Mouse (Mus musculus) testis, adult 2 months (tissue): ENCODE data around the gene Gm3646. TPM values are rescaled to one million over a fixed set of nuclear protein-coding genes. Genes with fewer than 3 reads are reported as not detected.

Source experiments
- H3K27ac ChIP-seq: fragments of 200-500 bp; 2 replicates; pipeline ENCODE4 v1.5.1; 2012; ENCODE audit warnings: low read depth, low read length; ENCODE audit not compliant: control insufficient read depth, insufficient read depth
- H3K27me3 ChIP-seq: fragments of 200-500 bp; 2 replicates; pipeline ENCODE4 v1.6.1; 2012; ENCODE audit warnings: mild to moderate bottlenecking, low read length, moderate library complexity; ENCODE audit not compliant: control insufficient read depth, insufficient read depth
- H3K36me3 ChIP-seq: fragments of 200-500 bp; 2 replicates; pipeline ENCODE4 v1.6.1; 2012; ENCODE audit warnings: mild to moderate bottlenecking, low read length; ENCODE audit not compliant: control insufficient read depth, insufficient read depth
- H3K4me1 ChIP-seq: fragments of 200-500 bp; 2 replicates; pipeline ENCODE4 v1.6.1; 2012; ENCODE audit warnings: low read length; ENCODE audit not compliant: control insufficient read depth, insufficient read depth
- H3K4me3 ChIP-seq: fragments of 200-500 bp; 2 replicates; pipeline ENCODE4 v1.5.1; 2012; ENCODE audit warnings: low read depth, mild to moderate bottlenecking, low read length, moderate library complexity, mixed read lengths; ENCODE audit not compliant: control insufficient read depth
- CTCF ChIP-seq: fragments of 200-500 bp; IDR thresholded peaks from 2 replicates; pipeline ENCODE4 v1.5.1; 2012; ENCODE audit warnings: low read depth, mild to moderate bottlenecking, inconsistent platforms, low read length, moderate library complexity; ENCODE audit not compliant: control insufficient read depth, insufficient read depth, insufficient replicate concordance
- POLR2A ChIP-seq: fragments of 200-500 bp; IDR thresholded peaks from 2 replicates; pipeline ENCODE4 v1.6.1; 2012; ENCODE audit warnings: low read depth, mild to moderate bottlenecking, inconsistent platforms, low read length, moderate library complexity; ENCODE audit not compliant: control insufficient read depth
- polyA plus RNA-seq: library from polyadenylated mRNA; depleted of rRNA; stranded (reverse); fragments of >200 nt; gene quantifications from 2 replicates; pipeline ENCODE4 v1.2.3, GENCODE M21; 2012

The Gm3646 gene
- polyA plus RNA-seq, 1 experiment = not detected

DNA sequence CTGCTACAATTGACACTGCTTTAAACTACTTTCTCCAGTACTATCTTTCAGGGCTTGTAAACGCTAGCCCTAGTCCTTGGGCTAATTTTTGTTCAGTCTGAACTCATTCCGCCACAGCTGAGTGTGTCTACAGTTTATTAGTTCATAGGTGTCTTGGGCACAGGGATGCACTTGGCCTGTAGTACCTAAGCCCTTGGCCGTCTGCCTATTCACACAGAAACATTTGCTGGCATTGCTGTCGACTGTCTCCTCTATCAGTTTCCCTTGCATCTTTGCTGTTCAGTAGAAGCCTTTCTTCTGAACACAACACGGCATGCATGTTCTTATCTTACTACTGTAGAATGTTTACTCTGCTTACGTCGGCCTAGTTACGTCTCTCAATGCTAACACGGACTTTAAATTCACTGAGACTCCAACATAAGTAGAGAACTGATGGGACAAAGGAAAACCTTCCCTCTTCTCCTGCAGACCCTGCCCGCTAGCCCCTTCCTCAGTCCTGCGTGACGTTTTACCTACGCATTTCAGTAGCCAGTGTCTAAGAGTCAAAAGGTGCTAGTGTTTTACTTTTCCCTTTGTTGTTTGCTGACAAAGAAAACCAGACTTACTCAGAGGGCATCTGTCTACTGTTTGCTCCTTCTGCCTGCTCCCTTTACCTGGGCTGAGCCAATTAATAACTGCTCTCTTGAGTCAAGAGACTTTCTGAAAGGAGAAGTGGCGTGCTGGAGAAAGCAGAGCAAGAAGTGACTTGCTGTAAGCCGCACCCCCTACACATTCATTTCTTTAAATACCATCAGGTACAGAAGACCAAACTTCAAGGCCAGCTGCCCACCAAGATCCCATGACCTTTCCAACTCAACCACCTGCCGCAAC is 25.8 kb downstream of the Gm3646 start:
- Histone ChIP-seq H3K36me3 (no peaks in the 10 kb centered on the region), H3K27me3 (no peaks in the 10 kb centered on the region), H3K4me3 (no peak overlapping the region), H3K27ac (no peak overlapping the region), H3K4me1 (peaks cover 3% of the 10 kb centered on the region; the same call in 1 of the 2 replicates)
- TF ChIP-seq POLR2A (no peak), CTCF (no peak)

DNA sequence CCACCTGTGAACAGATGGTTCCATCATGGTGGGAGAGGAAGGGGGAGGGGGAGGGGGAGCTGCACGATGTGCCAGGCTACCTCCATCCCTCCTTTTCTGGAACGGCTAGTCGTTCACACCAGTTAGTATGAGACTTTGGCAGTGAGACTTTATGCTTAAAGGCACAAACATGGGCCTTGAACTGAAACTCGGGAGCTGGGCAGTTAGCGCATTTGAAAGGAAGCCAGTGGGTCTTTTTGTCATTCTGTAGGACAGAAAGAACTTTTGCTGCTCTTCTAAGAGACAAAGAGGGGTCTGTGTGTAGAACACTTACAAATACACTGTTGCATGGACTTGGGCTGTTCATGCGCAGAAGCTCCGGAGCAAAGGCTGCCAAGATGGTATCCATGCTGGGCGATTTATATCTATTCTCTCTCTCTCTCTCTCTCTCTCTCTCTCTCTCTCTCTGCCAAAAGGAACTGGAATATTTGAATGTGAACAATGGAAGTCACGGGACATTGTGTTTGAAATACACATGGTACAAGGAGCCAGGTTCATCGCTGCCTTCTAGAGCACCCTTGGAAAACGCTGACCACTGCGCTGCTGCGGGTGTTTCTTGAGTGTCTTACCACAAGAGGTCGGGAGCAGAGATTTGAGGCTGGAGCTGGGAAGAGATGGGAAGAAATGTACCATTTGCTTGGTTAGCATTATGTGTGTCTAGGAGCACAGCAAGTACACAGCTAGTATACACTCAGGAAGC is 31.0 kb downstream of the Gm3646 start:
- no peaks in the 10 kb centered on the region for H3K36me3 ChIP-seq
- H3K4me3 ChIP-seq = no peak overlapping the region
- H3K4me1 ChIP-seq = peaks cover 3% of the 10 kb centered on the region; the same call in 1 of the 2 replicates
- H3K27ac ChIP-seq = peak overlapping the region; percentile 11; the same call in 1 of the 2 replicates
- TF ChIP-seq CTCF = no peak
- TF ChIP-seq POLR2A = no peak
- H3K27me3 ChIP-seq = no peaks in the 10 kb centered on the region

DNA sequence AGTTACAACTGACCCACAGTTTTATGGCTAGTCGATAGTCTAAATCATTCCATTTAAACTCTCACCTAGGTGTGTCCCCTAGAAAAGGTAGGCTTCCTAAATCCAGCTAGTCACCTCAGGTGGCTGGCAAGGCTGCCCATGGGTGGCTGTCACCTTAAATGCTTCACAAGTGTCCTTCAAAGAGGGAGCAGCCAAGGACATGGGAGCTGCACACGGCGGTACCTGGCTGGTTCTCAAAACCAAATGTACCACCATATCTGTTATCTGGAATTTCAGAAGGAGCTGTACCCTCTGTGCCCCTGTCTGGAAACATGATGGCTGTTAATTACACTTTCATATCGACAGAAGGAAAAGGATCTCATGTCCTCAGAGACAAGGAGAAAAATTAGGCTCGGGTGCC is 31.6 kb downstream of the Gm3646 start:
- H3K4me3 ChIP-seq = no peak overlapping the region
- H3K36me3 ChIP-seq = no peaks in the 10 kb centered on the region
- TF ChIP-seq CTCF (no peak), POLR2A (no peak)
- peaks cover 3% of the 10 kb centered on the region; the same call in 1 of the 2 replicates for H3K4me1 ChIP-seq
- H3K27me3 ChIP-seq = no peaks in the 10 kb centered on the region
- no peak overlapping the region for H3K27ac ChIP-seq

DNA sequence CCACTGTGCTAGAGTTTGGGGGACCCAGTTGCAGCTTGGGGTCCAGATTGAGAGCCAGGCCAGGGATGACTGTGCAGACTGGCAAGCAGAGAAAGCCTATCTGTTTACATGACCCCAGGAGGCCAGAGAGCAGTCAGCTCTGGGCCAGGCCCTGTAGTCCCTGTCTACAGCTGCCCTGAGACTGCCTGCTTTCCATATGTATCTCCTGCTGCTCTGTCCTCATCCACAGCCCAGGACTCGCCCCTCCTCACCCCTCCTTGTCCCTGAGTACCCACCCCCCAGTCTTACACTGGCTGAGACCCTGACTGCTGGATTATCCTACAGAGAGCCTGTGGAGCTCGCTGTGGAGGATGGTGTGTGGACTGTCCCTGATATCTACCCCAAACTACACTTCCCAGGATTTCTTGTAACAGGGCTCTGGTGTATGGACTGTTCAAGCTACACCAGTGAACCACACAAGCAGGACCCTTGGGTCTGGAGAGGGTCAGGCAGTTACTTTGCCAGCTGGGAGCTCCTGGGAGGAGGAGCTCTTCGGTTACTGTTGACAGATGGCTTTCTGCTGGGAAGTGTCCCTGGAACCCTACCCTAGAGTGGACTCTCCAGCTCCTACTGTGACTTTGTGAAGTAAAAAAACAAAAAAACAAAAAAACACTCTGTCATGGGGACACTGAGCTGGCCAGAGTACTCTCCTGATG is 32.6 kb downstream of the Gm3646 start:
- H3K4me3 ChIP-seq = no peak overlapping the region
- no peaks in the 10 kb centered on the region for H3K27me3 ChIP-seq
- H3K36me3 ChIP-seq = no peaks in the 10 kb centered on the region
- H3K27ac ChIP-seq = no peak overlapping the region
- TF ChIP-seq CTCF = no peak
- no peak for TF ChIP-seq POLR2A
- no peaks in the 10 kb centered on the region for H3K4me1 ChIP-seq

DNA sequence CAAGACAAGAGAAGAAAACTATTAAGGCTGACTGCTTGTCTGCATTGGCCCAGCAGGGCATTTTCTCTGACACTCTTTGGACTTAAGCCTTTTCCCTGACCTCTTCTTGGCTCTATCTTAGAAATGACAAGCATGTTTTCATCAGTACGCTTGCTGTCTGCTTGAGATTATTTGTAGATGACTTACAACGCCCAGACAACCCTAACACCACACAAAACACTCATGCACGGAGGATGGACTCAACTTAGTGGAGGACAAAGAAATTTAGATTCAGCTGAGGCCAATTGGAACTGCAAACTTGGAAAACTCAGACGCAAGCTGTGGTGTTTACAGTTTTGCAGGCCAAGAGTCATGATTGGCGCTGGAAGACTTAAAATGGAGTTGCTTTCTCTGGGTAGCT is 34.7 kb downstream of the Gm3646 start:
- Histone ChIP-seq H3K27me3 (no peaks in the 10 kb centered on the region), H3K4me3 (no peak overlapping the region)
- TF ChIP-seq CTCF (no peak), POLR2A (no peak)

DNA sequence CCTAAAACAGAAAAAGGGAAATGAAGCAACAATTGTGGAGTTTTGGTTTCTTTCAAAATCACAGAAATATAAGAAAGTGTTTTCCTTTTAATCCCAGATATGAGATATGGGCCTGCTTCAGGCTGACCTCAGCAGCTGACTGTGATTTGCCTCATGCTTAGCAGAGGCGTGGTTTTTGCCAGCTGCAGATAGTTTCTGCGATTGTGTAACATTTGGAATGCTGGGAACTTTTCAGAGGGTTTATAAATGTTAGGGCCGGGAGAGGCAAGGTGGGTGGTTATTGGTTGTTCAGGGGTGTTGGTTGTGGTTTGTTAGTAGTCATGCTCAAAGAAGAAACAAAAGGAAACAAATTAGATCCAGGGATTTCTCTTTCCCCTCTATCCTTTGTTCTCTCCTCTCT is 37.1 kb downstream of the Gm3646 start:
- TF ChIP-seq POLR2A = no peak
- H3K27me3 ChIP-seq = no peaks in the 10 kb centered on the region
- no peak overlapping the region for H3K27ac ChIP-seq
- H3K36me3 ChIP-seq = no peaks in the 10 kb centered on the region
- H3K4me3 ChIP-seq = no peak overlapping the region
- H3K4me1 ChIP-seq = no peaks in the 10 kb centered on the region

More for the DNA sequence above, 34.7 kb downstream of the Gm3646 start:
- H3K27ac ChIP-seq = no peak overlapping the region
- H3K4me1 ChIP-seq = no peaks in the 10 kb centered on the region
- H3K36me3 ChIP-seq = no peaks in the 10 kb centered on the region
